Mouse (Mus musculus): ENCODE results near the gene Ino80d. TPM values are rescaled to one million over a fixed set of nuclear protein-coding genes. Genes with fewer than 3 reads are reported as not detected.

The Ino80d gene
- polyA plus RNA-seq, 1 experiment from 2014 or later: 10.5 TPM

- no peak overlapping the region for H3K9ac ChIP-seq (ENCODE audit: low read length)
- no peak for ATAC-seq (ENCODE audit: insufficient read depth, low FRiP score)
- no peaks in the 10 kb centered on the region for H3K27me3 ChIP-seq (ENCODE audit: control insufficient read depth, insufficient read depth, low read length)
- no peak overlapping the region for H3K4me3 ChIP-seq (replicated peaks; ENCODE audit: low read length)
- WGBS: 83% methylated on average over 10 of the region's 10 CpGs
- H3K36me3 ChIP-seq (ENCODE audit: control insufficient read depth, insufficient read depth, low read length): no peaks in the 10 kb centered on the region
- H3K27ac ChIP-seq (ENCODE audit: low read length): no peak overlapping the region
- H3K4me1 ChIP-seq (ENCODE audit: control insufficient read depth, insufficient read depth, low read length): peaks cover 4% of the 10 kb centered on the region; the same call in 1 of the 2 replicates
- peaks cover 6% of the 10 kb centered on the region; the same call in 1 of the 2 replicates for H3K9me3 ChIP-seq (replicated peaks; ENCODE audit: control insufficient read depth, low read length)
- H3K4me2 ChIP-seq (ENCODE audit: low read depth, low read length): no peak overlapping the region
Measured at GRCm38 (mm10) chr1:62991021-62991420, 123.4 kb downstream of the Ino80d start.

GRCm38 (mm10) chr1:62987561-62987960 lies 126.9 kb downstream of the Ino80d start:
- H3K27me3 ChIP-seq (ENCODE audit: control insufficient read depth, insufficient read depth, low read length): no peaks in the 10 kb centered on the region
- no peak for ATAC-seq (ENCODE audit: insufficient read depth, low FRiP score)

GRCm38 (mm10) chr1:62986267-62986666 lies 128.2 kb downstream of the Ino80d start:
- H3K27me3 ChIP-seq (ENCODE audit: control insufficient read depth, insufficient read depth, low read length): no peaks in the 10 kb centered on the region
- no peak overlapping the region for H3K27ac ChIP-seq (ENCODE audit: low read length)
- H3K4me2 ChIP-seq (ENCODE audit: low read depth, low read length): peak overlapping the region; percentile 40
- 18% methylated on average over 7 of the region's 7 CpGs for WGBS
- H3K9ac ChIP-seq (ENCODE audit: low read length): no peak overlapping the region
- H3K36me3 ChIP-seq (ENCODE audit: control insufficient read depth, insufficient read depth, low read length): no peaks in the 10 kb centered on the region
- 0 out of 2 replicates have a peak overlapping the region, but pooled peaks have one; percentile 17 for H3K4me3 ChIP-seq (replicated peaks; ENCODE audit: low read length)
- no peaks in the 10 kb centered on the region for H3K9me3 ChIP-seq (replicated peaks; ENCODE audit: control insufficient read depth, low read length)
- no peak for ATAC-seq (ENCODE audit: insufficient read depth, low FRiP score)
- H3K4me1 ChIP-seq (ENCODE audit: control insufficient read depth, insufficient read depth, low read length): no peaks in the 10 kb centered on the region

More at GRCm38 (mm10) chr1:62987561-62987960, 126.9 kb downstream of the Ino80d start:
- no peak overlapping the region for H3K9ac ChIP-seq (ENCODE audit: low read length)
- WGBS: 57% methylated on average over 2 of the region's 2 CpGs
- H3K36me3 ChIP-seq (ENCODE audit: control insufficient read depth, insufficient read depth, low read length): no peaks in the 10 kb centered on the region
- no peak overlapping the region for H3K4me3 ChIP-seq (replicated peaks; ENCODE audit: low read length)
- H3K9me3 ChIP-seq (replicated peaks; ENCODE audit: control insufficient read depth, low read length): no peaks in the 10 kb centered on the region
- peaks cover 2% of the 10 kb centered on the region; the same call in 1 of the 2 replicates for H3K4me1 ChIP-seq (ENCODE audit: control insufficient read depth, insufficient read depth, low read length)
- H3K27ac ChIP-seq (ENCODE audit: low read length): no peak overlapping the region
- no peak overlapping the region for H3K4me2 ChIP-seq (ENCODE audit: low read depth, low read length)

- Histone ChIP-seq H3K4me2 (ENCODE audit: low read depth, low read length) (peak overlapping the region; percentile 43), H3K9me3 (replicated peaks; ENCODE audit: control insufficient read depth, low read length) (no peaks in the 10 kb centered on the region), H3K4me1 (ENCODE audit: control insufficient read depth, insufficient read depth, low read length) (no peaks in the 10 kb centered on the region), H3K27ac (ENCODE audit: low read length) (no peak overlapping the region), H3K36me3 (ENCODE audit: control insufficient read depth, insufficient read depth, low read length) (no peaks in the 10 kb centered on the region), H3K27me3 (ENCODE audit: control insufficient read depth, insufficient read depth, low read length) (no peaks in the 10 kb centered on the region), H3K9ac (ENCODE audit: low read length) (no peak overlapping the region), H3K4me3 (replicated peaks; ENCODE audit: low read length) (peak overlapping the region; percentile 25; the same call in 1 of the 2 replicates)
- peak; percentile 66; the same call in 1 of the 2 replicates for ATAC-seq (ENCODE audit: insufficient read depth, low FRiP score)
- 37% methylated on average over 11 of the region's 11 CpGs for WGBS
Measured at GRCm38 (mm10) chr1:62984566-62984965, 129.9 kb downstream of the Ino80d start.

GRCm38 (mm10) chr1:62976742-62977141 lies 137.7 kb downstream of the Ino80d start:
- Histone ChIP-seq H3K27me3 (ENCODE audit: control insufficient read depth, insufficient read depth, low read length) (no peaks in the 10 kb centered on the region), H3K9ac (ENCODE audit: low read length) (no peak overlapping the region), H3K36me3 (ENCODE audit: control insufficient read depth, insufficient read depth, low read length) (no peaks in the 10 kb centered on the region), H3K4me1 (ENCODE audit: control insufficient read depth, insufficient read depth, low read length) (no peaks in the 10 kb centered on the region), H3K27ac (ENCODE audit: low read length) (no peak overlapping the region), H3K4me2 (ENCODE audit: low read depth, low read length) (no peak overlapping the region), H3K9me3 (replicated peaks; ENCODE audit: control insufficient read depth, low read length) (no peaks in the 10 kb centered on the region), H3K4me3 (replicated peaks; ENCODE audit: low read length) (no peak overlapping the region)
- ATAC-seq (ENCODE audit: insufficient read depth, low FRiP score): no peak
- WGBS: 46% methylated on average over 3 of the region's 3 CpGs

- WGBS: 19% methylated on average over 5 of the region's 5 CpGs
- no peak for ATAC-seq (ENCODE audit: insufficient read depth, low FRiP score)
- Histone ChIP-seq H3K4me1 (ENCODE audit: control insufficient read depth, insufficient read depth, low read length) (0 out of 2 replicates have a peak, but pooled peaks cover 4% of the 10 kb centered on the region), H3K4me3 (replicated peaks; ENCODE audit: low read length) (no peak overlapping the region), H3K9me3 (replicated peaks; ENCODE audit: control insufficient read depth, low read length) (no peaks in the 10 kb centered on the region), H3K9ac (ENCODE audit: low read length) (no peak overlapping the region), H3K27ac (ENCODE audit: low read length) (no peak overlapping the region), H3K36me3 (ENCODE audit: control insufficient read depth, insufficient read depth, low read length) (no peaks in the 10 kb centered on the region), H3K27me3 (ENCODE audit: control insufficient read depth, insufficient read depth, low read length) (no peaks in the 10 kb centered on the region), H3K4me2 (ENCODE audit: low read depth, low read length) (no peak overlapping the region)
Measured at GRCm38 (mm10) chr1:62966885-62967284, 147.6 kb downstream of the Ino80d start.

GRCm38 (mm10) chr1:62964291-62964690 lies 150.2 kb downstream of the Ino80d start:
- H3K9ac ChIP-seq (ENCODE audit: low read length): 0 out of 2 replicates have a peak overlapping the region, but pooled peaks have one; percentile 23
- 19% methylated on average over 6 of the region's 6 CpGs for WGBS
- H3K27ac ChIP-seq (ENCODE audit: low read length): no peak overlapping the region
- 0 out of 2 replicates have a peak, but pooled peaks cover 4% of the 10 kb centered on the region for H3K4me1 ChIP-seq (ENCODE audit: control insufficient read depth, insufficient read depth, low read length)
- no peak overlapping the region for H3K4me3 ChIP-seq (replicated peaks; ENCODE audit: low read length)
- H3K9me3 ChIP-seq (replicated peaks; ENCODE audit: control insufficient read depth, low read length): no peaks in the 10 kb centered on the region
- H3K4me2 ChIP-seq (ENCODE audit: low read depth, low read length): no peak overlapping the region
- peak; percentile 72 for ATAC-seq (ENCODE audit: insufficient read depth, low FRiP score)
- no peaks in the 10 kb centered on the region for H3K36me3 ChIP-seq (ENCODE audit: control insufficient read depth, insufficient read depth, low read length)
- no peaks in the 10 kb centered on the region for H3K27me3 ChIP-seq (ENCODE audit: control insufficient read depth, insufficient read depth, low read length)

- H3K9ac ChIP-seq (ENCODE audit: low read length): no peak overlapping the region
- no peaks in the 10 kb centered on the region for H3K27me3 ChIP-seq (ENCODE audit: control insufficient read depth, insufficient read depth, low read length)
- no peaks in the 10 kb centered on the region for H3K4me1 ChIP-seq (ENCODE audit: control insufficient read depth, insufficient read depth, low read length)
- no peak overlapping the region for H3K27ac ChIP-seq (ENCODE audit: low read length)
- H3K36me3 ChIP-seq (ENCODE audit: control insufficient read depth, insufficient read depth, low read length): no peaks in the 10 kb centered on the region
- no peaks in the 10 kb centered on the region for H3K9me3 ChIP-seq (replicated peaks; ENCODE audit: control insufficient read depth, low read length)
- no peak overlapping the region for H3K4me3 ChIP-seq (replicated peaks; ENCODE audit: low read length)
- ATAC-seq (ENCODE audit: insufficient read depth, low FRiP score): no peak
- WGBS: 68% methylated on average over 1 of the region's 1 CpGs
- H3K4me2 ChIP-seq (ENCODE audit: low read depth, low read length): no peak overlapping the region
Measured at GRCm38 (mm10) chr1:62956942-62957645, 157.4 kb downstream of the Ino80d start.

GRCm38 (mm10) chr1:62956526-62956925 lies 157.9 kb downstream of the Ino80d start:
- no peak overlapping the region for H3K4me3 ChIP-seq (replicated peaks; ENCODE audit: low read length)
- H3K9me3 ChIP-seq (replicated peaks; ENCODE audit: control insufficient read depth, low read length): no peaks in the 10 kb centered on the region
- no peak for ATAC-seq (ENCODE audit: insufficient read depth, low FRiP score)
- no peaks in the 10 kb centered on the region for H3K27me3 ChIP-seq (ENCODE audit: control insufficient read depth, insufficient read depth, low read length)
- 74% methylated on average over 5 of the region's 5 CpGs for WGBS
- peaks cover 1% of the 10 kb centered on the region; the same call in 1 of the 2 replicates for H3K4me1 ChIP-seq (ENCODE audit: control insufficient read depth, insufficient read depth, low read length)
- H3K36me3 ChIP-seq (ENCODE audit: control insufficient read depth, insufficient read depth, low read length): no peaks in the 10 kb centered on the region
- no peak overlapping the region for H3K27ac ChIP-seq (ENCODE audit: low read length)
- H3K9ac ChIP-seq (ENCODE audit: low read length): no peak overlapping the region
- H3K4me2 ChIP-seq (ENCODE audit: low read depth, low read length): no peak overlapping the region

Data from stomach, embryonic 16.5 days (tissue).